Mouse (Mus musculus) right cerebral cortex, postnatal 14 days (tissue): ENCODE data around the gene Gfi1b.
A peak's percentile ranks its signal among the peaks of the same experiment; 100 is the strongest.

Experiments
- DNase-seq: peaks from one replicate; pipeline ENCODE4 v3.0.0; 2022

The Gfi1b gene

GRCm38 (mm10) chr2:28597733-28598547, 23.8 kb downstream of the Gfi1b start:
- DNase-seq, result no peak

- no peak for DNase-seq
Observed at GRCm38 (mm10) chr2:28596998-28597397, 24.8 kb downstream of the Gfi1b start.

GRCm38 (mm10) chr2:28596021-28596420, 25.8 kb downstream of the Gfi1b start:
- no peak for DNase-seq

- DNase-seq, result peak; percentile 50
Observed at GRCm38 (mm10) chr2:28592809-28593208, 29.0 kb downstream of the Gfi1b start.

GRCm38 (mm10) chr2:28591479-28591878, 30.3 kb downstream of the Gfi1b start:
- DNase-seq, result no peak

- DNase-seq, result no peak
Observed at GRCm38 (mm10) chr2:28588574-28588973, 33.2 kb downstream of the Gfi1b start.

GRCm38 (mm10) chr2:28585730-28586129, 36.1 kb downstream of the Gfi1b start:
- no peak for DNase-seq

GRCm38 (mm10) chr2:28585043-28585571, 36.7 kb downstream of the Gfi1b start:
- peak; percentile 74 for DNase-seq

- no peak for DNase-seq
Observed at GRCm38 (mm10) chr2:28583651-28584050, 38.1 kb downstream of the Gfi1b start, which contains the start of gene Gtf3c5. TSS of gene Gtf3c5 (minus strand) at chr2:28583751.

- peak; percentile 88 for DNase-seq
Observed at GRCm38 (mm10) chr2:28582647-28583353, 39.0 kb downstream of the Gfi1b start.

GRCm38 (mm10) chr2:28578003-28578402, 43.8 kb downstream of the Gfi1b start:
- DNase-seq, result no peak

- DNase-seq, result no peak
Observed at GRCm38 (mm10) chr2:28576815-28577214, 45.0 kb downstream of the Gfi1b start.

GRCm38 (mm10) chr2:28575341-28575740, 46.4 kb downstream of the Gfi1b start:
- DNase-seq, result no peak

GRCm38 (mm10) chr2:28569903-28570302, 51.9 kb downstream of the Gfi1b start:
- no peak for DNase-seq

- DNase-seq, result no peak
Observed at GRCm38 (mm10) chr2:28566545-28566944, 55.2 kb downstream of the Gfi1b start.

GRCm38 (mm10) chr2:28564380-28564779, 57.4 kb downstream of the Gfi1b start:
- no peak for DNase-seq

- DNase-seq, result no peak
Observed at GRCm38 (mm10) chr2:28563830-28564229, 58.0 kb downstream of the Gfi1b start.

- no peak for DNase-seq
Observed at GRCm38 (mm10) chr2:28563303-28563702, 58.5 kb downstream of the Gfi1b start, which contains the start of gene Cel. TSS of gene Cel (minus strand) at chr2:28563403.
